Mouse (Mus musculus) naive thymus-derived CD4-positive, alpha-beta T cell, adult 2 months (primary cell): ENCODE results near the gene Npm3.

Experiments
- DNase-seq: peaks from one replicate; pipeline ENCODE4 v3.0.0-alpha.2; 2011; ENCODE audit warnings: low read depth

Gene Npm3

DNA sequence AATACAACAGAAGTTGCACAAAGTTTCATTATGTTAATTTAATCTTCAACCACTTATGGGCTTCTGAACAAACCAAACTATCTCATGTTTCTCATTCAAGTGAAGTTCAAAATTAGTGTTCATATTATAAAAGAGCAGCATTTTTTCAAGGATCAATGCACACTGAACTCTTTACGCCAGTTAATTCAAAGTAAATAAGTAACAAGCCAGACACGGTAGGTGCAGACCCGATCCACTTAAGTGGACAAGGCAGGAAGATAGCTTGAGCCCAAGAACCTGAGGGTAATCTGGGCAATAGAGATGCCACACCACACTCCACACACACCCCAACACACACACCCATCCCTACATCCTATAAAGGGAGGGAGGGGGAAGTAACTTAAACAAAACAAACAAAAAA is 4.2 kb upstream of the Npm3 start:
- DNase-seq: no peak

DNA sequence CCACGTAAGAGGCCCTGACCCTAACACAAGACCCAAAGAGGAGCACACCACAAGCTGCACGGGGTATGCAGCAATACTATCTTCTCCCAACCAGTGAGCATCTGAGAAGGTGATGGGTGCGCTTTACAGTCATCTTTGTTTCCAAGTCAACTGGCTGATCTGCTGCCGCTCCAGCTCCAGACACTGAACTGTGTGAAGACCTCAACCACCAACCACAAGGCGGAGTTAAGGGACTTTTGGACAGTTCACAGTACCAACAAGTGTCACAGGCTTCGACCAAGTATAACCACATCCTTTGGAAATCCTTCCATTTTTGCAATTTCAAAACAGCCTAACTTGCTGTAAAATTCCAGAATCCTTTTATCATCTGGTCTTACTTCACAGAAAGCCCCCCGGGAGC is 2.5 kb upstream of the Npm3 start:
- DNase-seq: peak; percentile 59

DNA sequence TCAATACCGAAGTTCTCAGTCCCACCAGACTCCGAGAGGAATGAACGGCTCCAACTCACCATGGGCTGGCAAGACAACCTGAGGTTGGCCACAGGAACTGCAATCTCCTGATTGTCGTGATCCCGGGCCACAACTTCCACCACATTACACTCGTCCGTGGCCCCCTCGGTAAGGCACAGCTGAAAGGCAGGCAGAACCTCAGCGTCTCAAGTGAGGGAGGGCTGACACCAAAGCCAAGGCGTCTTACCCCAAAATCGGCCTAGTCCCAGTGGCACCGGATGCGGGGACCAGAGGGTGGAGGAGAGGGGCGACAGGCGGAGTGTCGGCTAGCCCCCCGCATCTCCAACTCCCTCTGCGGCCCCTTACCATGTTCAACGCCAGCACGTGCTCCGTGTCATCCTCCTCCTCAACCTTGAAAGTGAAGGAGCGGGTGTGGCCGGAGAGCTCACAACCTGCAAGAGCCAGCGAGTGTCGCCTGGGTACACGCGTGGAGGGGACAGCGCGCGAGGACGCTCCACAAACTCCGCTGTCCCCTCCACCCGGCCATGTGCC is 624 bp downstream of the Npm3 start:
- peak; percentile 67 for DNase-seq

DNA sequence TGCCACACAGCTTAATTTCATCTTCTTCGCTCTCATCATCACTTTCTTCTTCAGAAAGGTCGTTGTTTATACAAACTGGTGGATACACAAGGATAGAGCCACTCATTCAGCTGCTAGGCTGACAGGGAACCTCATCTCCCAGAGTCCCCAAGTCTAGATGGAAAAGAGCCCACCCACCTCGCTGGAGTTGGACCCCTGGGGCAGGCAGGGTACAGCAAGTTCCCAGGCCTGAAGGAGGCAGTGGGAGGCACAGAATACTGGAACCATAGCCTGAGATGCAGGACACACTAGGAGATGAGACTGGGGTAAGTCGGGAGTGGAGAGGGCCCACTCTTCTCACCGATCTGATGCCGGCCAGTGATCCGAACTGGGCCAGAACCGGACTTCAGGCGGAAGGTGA is 1.2 kb downstream of the Npm3 start:
- peak; percentile 30 for DNase-seq

DNA sequence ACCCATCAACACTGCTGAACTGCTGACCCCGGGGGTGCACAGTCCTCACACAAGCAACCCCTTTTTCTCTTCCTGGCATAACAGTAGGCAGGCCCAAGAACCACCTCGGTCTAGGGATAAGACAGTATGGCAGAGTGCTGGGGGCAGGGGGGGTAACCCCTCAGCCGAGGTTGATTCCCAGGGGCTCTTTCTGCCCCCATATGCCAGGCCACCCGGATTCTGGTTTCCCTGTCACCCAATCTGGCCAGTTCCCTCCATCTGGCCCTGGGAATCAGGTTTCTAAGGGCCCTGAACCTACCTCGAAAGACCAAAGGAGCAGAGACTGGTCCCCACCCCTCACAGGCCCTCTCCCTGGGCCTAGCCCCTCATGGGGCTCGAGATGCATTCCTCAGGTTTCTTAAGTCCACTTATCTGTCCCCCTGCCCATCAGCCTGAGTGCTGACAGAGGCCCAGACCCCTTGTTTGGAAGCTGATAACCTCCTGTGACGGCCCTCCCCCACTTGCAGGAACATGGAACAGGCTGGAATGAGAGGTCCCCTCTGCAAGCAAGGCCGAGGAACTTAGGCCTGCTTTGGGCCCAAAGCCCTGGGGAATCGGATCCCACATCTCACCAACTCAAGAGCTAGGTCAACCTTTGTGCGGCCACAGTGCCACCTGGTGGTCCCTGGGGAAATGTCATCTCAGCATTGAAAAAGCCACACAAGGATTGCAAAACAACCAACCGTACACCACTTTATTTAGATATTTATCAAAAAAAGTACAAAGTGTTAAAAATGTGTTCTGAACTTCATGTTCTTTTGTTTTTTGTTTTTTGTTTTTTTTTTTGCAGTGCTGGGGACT is 2.1 kb downstream of the Npm3 start:
- DNase-seq: peak; percentile 91

DNA sequence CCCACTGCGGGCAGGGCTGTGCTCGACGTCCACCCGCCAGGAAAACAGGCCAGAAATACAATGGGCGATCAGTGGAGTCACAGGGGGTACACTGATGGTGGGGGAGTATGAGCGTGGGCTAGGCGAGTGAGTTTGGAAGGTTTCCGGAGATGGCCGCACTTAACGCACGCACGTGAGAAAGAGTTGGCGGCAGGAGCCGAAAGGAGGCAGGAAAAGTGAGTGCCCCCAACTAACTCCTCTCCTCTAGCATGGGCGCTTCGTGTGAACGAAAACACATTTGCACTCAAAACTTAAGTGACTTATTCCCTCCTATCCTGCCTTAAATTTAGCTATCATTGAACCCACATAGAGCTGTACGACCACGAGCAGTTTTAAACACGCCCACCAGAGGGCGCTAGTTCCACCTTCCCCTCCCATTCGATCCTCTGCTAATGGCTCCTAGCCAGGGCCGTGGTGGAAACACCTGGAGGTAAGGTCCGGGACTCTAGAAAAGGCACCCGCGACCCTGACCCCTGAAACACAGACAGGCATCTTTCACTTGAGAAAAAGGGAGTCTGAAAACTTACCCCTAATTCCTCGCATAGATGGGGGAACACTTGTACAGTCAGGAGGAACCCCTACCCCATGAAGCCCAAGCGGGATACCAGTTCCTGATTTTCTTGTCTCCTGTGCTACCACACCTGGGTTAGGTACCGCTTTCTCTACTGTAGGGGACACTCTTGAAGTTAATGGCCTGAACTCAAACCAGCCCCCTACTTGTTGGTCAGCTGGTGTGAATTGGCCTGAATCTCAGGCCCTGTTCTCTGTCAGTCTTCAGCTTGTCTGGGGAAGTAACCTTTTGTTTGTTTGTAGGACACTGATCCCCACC is 3.0 kb downstream of the Npm3 start:
- peak; percentile 92 for DNase-seq

DNA sequence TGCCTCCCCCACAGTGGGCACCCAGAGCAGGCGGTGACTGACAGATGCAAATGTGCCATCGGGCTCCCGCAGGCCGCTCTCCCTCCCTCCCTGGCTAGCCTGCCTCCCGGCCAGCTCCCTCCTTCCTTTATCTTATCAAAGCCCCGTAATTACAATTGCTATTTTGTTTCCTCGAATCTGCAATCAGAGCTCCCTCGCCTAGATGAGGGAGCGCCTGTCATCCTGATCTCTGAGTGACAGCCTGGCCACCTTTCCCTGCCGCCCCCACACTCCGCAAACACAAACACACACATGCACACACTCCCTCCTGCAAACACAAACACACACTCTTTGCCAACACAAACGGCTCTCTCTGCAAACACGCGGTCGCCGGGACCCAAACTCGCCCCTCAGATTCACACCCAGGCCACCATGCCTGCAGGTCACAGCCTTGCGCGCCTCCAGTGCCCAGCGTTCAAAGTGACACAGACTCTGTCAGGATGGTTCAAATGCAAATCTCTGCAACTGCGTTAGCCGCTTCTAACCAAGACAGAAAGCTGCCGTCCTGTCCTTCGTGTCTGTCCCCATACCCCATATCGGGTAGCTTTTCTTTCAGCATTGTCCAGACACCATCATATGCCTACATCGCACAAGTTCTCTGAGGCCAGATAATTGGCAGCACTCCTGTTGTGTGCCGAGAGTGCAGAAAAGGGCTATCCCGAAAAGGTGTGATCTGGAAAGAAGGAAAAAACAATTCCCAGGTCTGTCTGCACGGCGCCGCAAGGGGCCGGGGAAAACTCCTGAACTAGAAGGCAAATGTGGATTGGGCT is 3.8 kb downstream of the Npm3 start:
- no peak for DNase-seq

DNA sequence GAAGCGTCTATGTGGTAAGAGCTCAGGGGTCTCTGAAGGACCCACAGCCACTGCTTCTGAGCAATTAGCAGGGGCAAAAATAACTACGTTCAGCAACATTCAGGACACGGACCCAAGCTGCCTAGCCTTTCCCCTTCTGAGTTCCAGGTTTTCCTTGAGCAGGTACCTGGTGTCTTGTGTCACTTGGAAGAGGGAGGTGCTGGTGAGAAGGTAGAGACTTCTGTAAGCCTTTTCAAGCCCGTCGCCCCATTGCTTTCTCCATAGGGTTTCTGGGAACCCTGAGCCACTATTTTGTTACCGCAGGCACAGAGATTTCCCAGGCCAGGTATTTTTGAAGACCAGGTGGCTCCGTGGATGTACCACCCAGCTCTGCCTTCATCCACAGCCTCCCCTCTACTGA is 5.8 kb downstream of the Npm3 start:
- no peak for DNase-seq

DNA sequence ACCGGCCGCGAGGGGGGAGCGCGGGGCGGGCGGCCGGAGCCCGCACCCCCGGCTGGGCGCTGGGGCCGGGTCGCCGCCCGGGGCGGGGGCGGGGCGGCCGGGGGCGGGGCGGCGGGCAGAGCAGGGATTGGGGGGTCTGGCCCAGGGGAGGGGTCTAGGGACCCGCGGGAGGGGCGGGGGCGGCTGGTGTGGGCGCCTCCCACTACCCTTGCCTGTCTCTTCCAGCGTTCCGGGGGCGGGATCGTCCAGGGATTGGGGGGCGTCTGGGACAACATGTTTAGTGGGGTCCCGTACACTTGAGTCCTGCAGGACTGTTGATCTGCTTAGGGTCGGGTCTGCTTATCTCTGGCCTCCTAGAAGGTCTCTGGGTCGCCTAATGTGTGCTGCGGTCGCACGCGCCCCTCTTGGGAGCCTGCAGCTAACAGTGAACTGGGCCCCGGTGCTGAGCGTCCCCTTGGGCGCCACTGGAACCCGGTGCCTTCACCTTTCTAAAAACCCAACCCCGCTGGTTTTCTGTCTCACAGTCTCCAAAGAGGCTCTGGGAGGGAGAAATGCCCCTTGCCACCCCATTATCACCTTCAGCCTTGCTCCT is 6.3 kb downstream of the Npm3 start:
- DNase-seq: no peak

DNA sequence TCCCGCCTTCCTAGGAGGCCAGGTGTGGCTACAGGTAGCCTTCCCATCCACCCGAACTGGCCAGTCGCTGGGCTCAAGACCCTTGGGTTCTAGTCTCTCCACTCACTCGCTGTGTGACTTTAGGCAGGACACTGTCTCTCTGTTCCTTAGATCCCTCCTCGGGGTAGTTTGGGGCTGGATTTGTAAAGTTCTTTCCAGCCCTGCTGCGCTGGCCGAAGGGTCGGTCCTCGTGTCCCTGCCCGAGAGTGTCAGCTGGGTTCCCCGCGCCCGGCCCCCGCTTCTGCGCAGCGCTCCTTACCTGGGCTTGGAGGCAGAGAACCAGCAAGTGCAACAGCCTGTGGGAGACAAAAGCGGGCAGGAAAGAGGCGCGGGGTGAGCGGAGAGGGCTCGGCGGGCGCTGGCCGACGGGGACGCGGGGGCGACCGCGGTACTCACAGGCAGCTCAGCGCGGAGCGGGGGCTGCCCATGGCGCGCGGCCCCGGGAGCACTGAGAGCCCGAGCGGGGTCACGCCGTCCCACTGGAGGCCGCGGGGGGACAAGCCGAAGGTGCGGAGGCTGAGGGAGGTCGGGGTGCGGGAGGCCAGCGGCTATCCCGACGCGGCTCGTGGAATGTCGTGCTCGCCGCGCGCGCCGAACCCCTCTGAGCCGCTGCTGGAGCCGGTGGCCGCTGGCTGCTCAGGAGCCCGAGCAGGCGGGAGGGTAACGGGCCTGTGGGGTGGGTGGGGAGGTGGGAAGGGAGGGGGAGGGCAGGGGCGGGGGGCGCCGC is 7.0 kb downstream of the Npm3 start, which contains the start of gene Fgf8:
Fgf8 (minus strand) TSS at position 698 of the 766 bp plus-strand sequence.
- DNase-seq: peak; percentile 47

DNA sequence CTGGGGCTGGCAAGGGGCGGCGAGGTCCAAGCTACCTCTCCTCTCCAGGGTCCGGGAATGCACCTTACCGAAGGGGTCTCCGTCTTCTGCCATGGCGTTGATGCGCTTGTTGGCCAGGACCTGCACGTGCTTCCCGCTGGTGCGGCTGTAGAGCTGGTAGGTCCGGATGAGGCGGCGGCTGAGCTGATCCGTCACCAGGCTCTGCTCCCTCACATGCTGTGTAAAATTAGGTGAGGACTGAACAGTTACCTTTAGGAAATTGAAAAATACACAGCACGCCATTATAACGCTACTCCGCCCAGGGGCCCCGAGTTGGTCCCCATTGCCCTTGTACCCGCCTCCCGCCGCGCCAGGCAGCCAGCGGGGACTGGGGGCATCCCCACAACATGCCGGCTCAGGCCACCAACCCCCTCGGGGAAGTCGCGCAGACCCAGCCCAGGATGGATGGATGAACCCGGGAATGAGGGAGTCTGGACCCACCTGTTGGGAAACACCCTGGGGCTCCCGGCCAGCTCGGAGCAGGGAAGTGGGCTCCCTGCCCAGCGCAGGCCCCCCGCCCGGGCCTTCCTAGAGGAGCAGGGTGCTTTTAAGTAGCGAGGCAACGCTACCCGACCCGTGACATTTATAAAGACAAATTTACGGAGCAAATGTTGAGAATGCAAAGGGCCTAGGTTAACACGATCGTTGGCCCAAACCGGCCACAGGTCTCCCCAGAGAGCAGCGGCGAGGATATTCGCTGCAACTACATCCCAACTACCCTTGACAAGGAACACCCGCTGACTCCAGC is 7.8 kb downstream of the Npm3 start:
- no peak for DNase-seq

DNA sequence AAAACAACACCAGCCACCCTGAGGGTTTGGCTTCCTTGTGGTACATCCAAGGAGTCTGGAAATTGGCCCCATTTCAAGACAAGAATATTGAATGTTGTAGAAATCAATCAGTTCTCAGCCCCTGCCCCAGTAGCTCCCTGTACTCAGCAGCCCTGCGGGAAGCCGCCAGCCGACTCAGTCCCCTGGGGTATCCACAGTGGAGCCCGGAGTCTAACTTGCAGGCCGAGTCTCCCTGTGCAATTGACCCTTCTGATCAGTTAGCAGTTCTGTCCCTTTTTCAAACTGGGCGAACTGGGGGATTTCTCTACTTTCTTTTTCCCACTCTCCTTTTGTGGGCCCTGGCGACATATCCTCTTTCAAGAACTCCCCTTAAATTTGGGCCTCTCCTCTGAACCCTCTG is 8.6 kb downstream of the Npm3 start:
- no peak for DNase-seq

DNA sequence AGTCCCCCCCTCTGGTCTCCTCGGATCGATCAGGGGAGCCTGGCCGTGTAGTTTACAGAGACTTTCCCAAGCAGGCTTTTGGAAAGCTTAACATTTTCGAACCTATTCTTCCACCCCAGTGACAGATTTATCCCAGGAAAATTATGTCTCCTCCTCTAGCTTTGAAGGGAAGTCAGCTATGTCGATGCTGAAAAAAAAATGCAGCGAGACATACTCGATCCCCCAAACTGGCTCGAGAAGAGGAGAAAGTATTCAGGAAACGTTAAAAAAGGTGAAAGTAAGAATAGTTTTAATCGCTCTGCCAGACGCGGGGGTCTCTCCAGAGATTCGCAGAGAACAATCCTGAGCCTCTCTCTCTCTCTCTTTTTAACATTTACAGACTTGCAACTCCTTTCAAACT is 9.2 kb downstream of the Npm3 start:
- DNase-seq: no peak

DNA sequence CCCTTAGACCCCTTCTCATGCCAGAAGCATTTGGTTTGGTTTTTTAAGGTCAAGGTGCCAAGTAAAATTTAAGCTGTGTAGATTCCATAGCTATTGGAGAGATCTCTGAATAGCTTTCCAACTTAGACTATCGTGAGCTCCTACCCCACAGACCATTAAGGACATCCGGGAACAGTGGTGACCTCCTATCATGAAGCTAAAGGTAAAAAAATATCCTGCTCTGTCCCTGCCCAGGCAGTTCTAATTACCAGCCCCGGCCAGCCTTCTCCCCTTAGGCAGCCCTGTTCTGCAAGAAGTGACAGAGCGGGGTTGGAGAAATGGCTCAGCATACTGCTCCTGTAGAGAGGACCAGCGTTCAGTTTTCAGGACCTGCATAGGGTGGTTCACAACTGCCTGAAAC is 10.9 kb downstream of the Npm3 start:
- no peak for DNase-seq

DNA sequence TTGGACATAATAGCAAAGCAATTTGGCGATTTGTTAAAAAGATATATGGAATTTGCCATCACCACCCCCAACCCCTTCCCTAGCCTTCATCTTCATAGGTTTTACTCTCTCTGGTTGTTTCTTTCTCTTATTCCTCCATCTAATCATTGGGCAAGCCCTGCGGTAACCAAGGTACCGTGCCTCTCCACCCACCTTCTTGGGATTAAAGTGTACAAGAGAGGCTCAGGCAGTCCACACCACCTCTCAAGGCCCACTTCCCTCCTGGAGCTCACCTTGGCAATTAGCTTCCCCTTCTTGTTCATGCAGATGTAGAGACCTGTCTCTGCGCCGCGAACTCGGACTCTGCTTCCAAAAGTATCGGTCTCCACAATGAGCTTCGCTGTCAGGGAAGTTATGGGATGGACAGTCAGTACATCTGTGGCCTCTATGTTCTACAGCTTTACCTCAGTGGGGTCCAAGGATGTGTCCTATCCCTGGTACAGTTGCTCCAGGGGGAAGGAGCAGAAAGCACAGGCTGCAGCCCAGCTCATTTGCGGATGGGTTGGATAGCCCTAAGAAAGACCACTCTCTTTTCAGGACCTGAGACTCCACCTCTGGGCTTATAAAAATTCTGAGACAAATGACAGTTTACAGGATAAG is 11.4 kb downstream of the Npm3 start:
- DNase-seq: no peak

DNA sequence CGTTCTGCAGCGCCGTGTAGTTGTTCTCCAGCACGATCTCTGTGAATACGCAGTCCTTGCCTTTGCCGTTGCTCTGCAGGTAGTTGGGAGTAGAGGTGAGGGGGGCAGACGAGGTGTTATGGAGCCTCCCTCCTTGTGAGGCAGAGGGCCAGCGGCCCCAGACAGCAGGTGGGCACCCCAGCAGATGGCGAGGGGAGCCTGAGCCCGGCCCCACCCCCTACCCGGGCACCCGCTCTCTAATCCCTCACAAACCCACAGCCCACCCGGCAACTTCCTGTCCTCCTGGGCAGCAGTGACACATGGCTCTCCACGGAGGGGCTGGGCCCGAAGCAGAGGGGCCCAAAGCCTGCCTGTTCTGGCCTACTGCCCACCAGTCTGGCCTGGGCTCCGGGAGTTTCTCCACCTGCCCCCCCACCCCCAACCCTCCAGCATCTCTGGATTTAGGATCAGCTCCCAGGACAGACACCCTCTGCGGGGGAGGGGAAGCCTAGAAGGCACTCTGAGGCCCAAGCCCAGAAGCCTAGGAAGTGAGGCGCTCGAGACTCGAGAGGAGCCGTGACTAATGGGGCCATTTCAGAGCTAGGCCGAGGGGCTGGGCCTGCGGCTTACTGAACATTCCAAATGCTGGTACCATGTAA is 12.1 kb downstream of the Npm3 start:
- DNase-seq: no peak

DNA sequence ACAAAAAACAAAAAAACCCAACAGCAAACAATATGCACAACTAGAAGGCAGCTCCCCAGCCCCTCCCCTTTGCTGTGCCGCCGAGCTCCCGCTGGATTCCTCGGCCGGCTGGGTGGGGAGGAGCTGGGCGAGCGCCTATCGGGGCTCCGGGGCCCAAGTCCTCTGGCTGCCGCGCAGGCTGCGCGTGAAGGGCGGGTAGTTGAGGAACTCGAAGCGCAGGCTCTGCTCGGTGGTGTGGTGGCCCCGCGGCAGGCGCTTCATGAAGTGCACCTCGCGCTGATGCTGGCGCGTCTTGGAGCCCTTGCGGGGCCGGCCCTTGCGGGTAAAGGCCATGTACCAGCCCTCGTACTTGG is 12.6 kb downstream of the Npm3 start:
- peak; percentile 41 for DNase-seq

DNA sequence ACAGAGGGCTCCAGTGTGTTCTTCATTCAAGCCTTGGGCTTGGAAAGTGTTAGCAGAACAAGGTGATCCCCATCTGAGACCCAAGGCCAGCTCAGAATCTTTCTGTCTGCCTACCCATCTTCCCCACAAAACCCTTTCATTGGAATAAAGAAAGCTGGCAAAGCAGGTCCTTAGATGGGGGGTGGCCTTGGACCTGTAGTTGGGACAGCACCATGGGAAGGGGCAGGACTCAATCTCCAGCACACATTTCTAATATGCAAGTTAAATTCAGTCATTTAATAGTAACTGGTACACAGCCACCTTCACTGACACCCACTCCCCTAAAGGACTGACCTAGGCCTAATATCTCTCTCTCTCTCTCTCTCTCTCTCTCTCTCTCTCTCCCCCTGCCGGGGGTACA is 13.2 kb downstream of the Npm3 start:
- no peak for DNase-seq

DNA sequence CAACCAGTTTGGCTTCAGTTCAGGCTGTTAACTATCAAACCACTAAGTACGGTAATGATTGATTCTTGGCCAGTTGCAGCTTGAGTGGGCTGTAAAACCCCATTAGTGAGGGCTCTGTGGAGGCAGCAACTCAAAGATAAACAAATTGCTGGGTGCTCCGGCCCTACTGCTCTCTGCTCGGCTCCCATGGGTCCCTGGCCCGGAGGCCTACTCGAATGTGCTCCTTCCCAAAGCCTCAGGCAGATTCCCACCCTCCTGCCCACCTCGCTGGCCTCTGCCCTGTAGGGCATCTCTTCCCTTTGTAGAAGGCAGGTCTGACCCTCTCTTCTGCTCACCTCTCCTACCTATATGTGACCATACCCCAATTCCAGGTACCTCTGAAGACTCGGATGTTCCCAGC is 14.6 kb downstream of the Npm3 start:
- DNase-seq: no peak
